Mouse (Mus musculus) lung, postnatal 36 days (tissue): Measurements from ENCODE around the gene 1700001K19Rik.
A peak's percentile ranks its signal among the peaks of the same experiment; 100 is the strongest.
"Not testable (repeated sequence)": the region's sequence is repeated elsewhere in the genome, so short reads cannot be mapped to it uniquely, and the experiment has no call there.

Source experiments
- DNase-seq: peaks from one replicate; pipeline ENCODE4 v3.0.0; 2022; ENCODE audit warnings: mixed read lengths

Gene 1700001K19Rik

GRCm38 (mm10) chr12:110695676-110696171, 13.3 kb upstream of the 1700001K19Rik start:
- DNase-seq = peak; percentile 50

GRCm38 (mm10) chr12:110693378-110693777, 11.0 kb upstream of the 1700001K19Rik start:
- DNase-seq = not testable (repeated sequence)

- no peak for DNase-seq
Observed at GRCm38 (mm10) chr12:110689919-110690643, 7.7 kb upstream of the 1700001K19Rik start.

GRCm38 (mm10) chr12:110688921-110689320, 6.5 kb upstream of the 1700001K19Rik start:
- DNase-seq = not testable (repeated sequence)

- peak; percentile 89 for DNase-seq
Observed at GRCm38 (mm10) chr12:110687894-110688734, 5.7 kb upstream of the 1700001K19Rik start.

- DNase-seq = no peak
Observed at GRCm38 (mm10) chr12:110683580-110683979, 1.2 kb upstream of the 1700001K19Rik start.

- no peak for DNase-seq
Observed at GRCm38 (mm10) chr12:110681878-110682277, 541 bp downstream of the 1700001K19Rik start.

- DNase-seq = peak; percentile 38
Observed at GRCm38 (mm10) chr12:110681191-110681590, 1.2 kb downstream of the 1700001K19Rik start.

GRCm38 (mm10) chr12:110674243-110674642, 8.2 kb downstream of the 1700001K19Rik start:
- peak; percentile 27 for DNase-seq

- DNase-seq = peak; percentile 14
Observed at GRCm38 (mm10) chr12:110667466-110668077, 14.8 kb downstream of the 1700001K19Rik start.

GRCm38 (mm10) chr12:110661746-110662145, 20.7 kb downstream of the 1700001K19Rik start:
- DNase-seq = no peak

- no peak for DNase-seq
Observed at GRCm38 (mm10) chr12:110651464-110651863, 31.0 kb downstream of the 1700001K19Rik start.

GRCm38 (mm10) chr12:110650241-110650641, 32.2 kb downstream of the 1700001K19Rik start:
- no peak for DNase-seq

GRCm38 (mm10) chr12:110637507-110638114, 44.8 kb downstream of the 1700001K19Rik start:
- no peak for DNase-seq

GRCm38 (mm10) chr12:110636293-110636692, 46.1 kb downstream of the 1700001K19Rik start:
- no peak for DNase-seq

GRCm38 (mm10) chr12:110630056-110630455, 52.4 kb downstream of the 1700001K19Rik start:
- no peak for DNase-seq
